Mouse (Mus musculus) adrenal gland, postnatal 14 days (tissue): ENCODE data around the gene Rasa4. TPM values are rescaled to one million over a fixed set of nuclear protein-coding genes. Genes with fewer than 3 reads are reported as not detected.
A peak's percentile ranks its signal among the peaks of the same experiment; 100 is the strongest.
"Not testable (repeated sequence)": the region's sequence is repeated elsewhere in the genome, so short reads cannot be mapped to it uniquely, and the experiment has no call there.

Experiments
- DNase-seq: peaks from one replicate; pipeline ENCODE4 v3.0.0; 2021; ENCODE audit warnings: mixed read lengths
- long read RNA-seq, 2 experiments: library from polyadenylated mRNA; stranded (forward); transcript quantifications; one replicate each; pipeline ENCODE4 v2.0.0; 2021
- total RNA-seq: library from RNA; stranded (reverse); gene quantifications from 2 replicates; pipeline ENCODE4 v1.2.3, GENCODE M21; 2021

The Rasa4 gene
- 9.1 and 13.8 TPM in 2 replicates for total RNA-seq
- long read RNA-seq, experiment 1, transcript Rasa4-201 (21 exons, 2,914 nt) = major isoform, 8 of 17 reads
- long read RNA-seq, experiment 1, partial matches to known transcripts = 1 of 17 reads
- long read RNA-seq, experiment 1, other reads (novel, unspliced or antisense) = 6 of 17 reads
- long read RNA-seq, experiment 2, transcript Rasa4-201 (21 exons, 2,914 nt) = major isoform, 5 of 12 reads
- long read RNA-seq, experiment 2, partial matches to known transcripts = 0 of 12 reads
- long read RNA-seq, experiment 2, other reads (novel, unspliced or antisense) = 7 of 12 reads

DNA sequence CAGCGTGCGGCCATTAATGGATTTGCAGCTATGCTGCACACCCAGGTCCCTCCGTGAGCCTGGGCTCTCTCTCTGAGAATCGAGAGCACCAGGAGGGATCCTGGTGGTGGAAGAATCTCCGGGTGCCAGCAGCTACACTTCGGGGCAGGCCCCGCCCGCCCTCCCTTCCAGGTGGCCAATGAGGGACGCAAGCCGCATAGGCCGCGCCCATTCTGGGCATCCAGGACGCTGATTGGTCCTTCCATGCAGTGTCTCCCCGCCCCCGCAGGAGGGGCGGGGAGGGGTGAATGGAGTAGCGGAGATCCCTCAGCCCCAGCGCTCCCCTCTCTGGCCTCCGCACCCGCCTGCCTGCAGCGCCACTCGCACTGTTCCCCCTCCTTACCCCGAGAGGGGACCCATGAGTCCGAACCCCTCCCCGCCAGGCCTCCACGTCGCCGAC is at the start of gene Rasa4:
Rasa4 (plus strand) TSS at position 248 of the 439 bp plus-strand sequence.
- peak; percentile 96 for DNase-seq

DNA sequence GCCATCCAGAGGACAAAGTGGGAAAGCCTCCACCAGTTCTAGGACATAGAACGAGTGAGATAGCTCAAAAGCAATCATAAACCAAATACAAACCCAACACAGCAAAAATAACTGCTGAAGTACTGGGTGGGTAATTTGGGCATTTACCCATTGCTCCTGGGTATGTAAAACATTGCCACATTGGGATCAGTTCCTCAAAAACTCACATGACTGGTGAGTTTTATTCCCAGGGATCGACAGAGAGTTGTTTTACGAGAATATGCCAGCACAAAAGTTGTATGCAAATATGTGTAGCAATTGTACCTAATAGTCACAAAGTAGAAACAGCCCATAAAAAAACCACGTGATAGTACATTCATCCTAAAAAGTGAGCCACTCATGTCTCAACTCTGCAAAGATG is 48.8 kb upstream of the Rasa4 start:
- DNase-seq = no peak

DNA sequence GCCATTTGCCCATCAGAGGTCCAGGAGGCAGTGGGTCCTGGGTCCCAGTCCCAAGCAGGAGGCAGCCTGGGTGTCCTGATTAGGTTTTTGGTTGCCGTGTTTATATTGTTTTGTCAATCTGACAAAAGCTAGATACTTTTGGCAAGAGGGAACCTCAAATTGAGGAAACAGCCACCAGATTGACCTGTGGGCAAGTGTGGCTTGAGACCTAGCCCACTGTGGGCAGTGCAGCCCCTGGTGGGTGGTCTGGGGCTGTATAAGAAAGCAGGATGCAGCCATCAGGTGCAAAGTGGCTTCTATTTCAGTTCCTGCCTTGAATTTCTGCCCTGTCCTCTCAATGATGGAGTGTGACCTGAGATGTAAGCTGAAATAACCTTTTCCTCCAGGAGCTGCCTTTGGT is 48.4 kb upstream of the Rasa4 start:
- no peak for DNase-seq

DNA sequence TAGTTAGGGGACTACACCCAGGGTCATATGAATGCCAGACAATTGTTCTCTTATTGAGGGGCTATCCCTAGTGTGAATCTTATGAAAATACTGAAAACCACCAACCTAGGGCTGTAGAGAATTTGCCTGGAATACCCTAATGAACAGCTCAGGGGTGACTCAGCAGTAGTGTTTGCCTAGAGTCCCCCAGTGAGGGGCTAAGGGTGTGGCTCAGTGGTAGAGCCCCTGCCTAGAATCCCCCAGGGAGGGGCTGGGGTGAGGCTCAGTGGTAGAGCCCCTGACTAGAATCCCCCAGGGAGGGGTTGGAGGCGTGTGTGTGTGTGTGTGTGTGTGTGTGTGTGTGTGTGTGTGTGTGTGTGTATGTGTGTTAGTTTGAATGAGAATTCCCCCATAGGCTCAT is 47.0 kb upstream of the Rasa4 start:
- no peak for DNase-seq

DNA sequence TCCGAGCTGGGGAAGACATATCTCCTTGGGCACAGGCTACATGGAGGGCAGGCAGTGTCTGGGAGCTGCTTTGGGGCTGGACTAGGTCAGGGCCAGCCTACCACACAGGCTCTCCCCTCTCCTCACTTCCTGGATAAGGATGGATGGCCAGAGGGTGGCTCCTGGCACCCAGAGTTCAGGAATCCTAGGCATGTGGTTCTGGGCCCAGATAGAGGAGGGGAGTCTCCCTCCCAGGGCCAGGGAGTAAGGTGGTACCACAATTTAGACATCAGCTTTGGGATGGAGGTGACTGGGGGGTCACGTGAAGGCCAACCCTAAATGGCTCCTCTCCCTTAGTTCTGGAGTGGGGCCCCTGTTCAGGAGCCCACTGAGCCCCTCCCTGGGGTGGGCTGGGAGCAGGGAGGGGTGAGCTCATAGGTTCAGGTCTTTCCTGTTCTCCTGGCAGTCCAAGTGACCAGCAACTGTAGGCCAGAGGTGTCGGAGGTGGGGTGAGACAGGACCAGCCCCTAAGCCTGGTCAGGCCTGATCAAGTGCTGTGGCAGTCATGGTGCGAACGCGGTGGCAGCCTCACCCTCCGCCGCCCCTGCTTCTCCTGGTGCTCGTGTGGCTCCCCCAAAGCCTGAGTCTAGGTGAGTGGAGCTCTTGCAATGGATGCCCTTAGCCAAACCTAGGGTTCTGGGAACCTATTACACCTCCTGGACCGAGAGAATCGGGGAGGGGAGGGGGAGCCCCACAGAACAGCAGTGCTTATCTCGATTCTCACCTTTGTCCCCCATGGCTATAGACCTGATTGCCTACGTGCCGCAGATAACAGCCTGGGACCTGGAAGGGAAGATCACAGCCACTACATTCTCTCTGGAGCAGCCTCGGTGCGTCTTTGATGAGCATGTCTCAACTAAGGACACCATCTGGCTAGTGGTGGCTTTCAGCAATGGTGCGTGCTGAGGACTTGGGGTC is 45.2 kb upstream of the Rasa4 start, which contains the start of gene Upk3b:
Upk3b (plus strand) TSS at position 239 of the 957 bp plus-strand sequence.
- DNase-seq = no peak

DNA sequence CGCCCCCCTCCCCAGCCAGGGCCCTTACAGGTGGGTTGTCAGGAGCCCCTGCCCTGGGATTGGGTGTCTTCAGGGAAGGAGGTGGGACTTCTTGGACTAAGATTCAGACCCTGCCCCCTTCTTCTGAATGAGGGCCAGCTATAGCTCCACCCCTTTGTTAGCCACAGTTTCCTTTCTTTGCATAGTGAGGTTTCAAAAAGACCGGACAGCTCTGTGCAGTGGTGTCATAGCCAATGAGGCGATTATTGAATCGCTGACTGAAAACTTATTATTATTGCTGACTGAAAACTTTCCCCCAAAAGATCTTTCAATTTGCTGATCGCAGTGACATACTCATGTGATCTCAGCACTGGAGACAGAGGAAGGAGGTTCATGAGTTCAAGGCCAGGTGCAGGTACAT is 43.5 kb upstream of the Rasa4 start:
- no peak for DNase-seq

DNA sequence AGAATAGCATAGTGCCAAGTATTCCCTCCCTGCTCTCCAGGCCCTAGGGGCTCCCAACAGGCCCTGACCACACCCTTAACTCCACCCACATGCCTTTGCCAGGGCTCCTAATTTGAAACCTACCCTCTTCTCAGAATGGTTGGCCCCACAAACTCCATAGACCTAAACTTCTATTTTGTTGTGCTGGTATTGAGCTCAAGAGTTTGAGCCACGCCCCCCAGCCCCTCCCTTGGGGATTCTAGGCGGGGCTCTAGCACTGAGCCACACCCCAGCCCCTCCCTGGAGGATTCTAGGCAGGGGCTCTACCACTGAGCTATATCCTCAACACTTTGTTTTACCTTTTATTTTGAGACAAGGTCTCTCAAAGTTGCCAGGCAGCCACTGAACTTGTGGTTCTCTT is 42.5 kb upstream of the Rasa4 start:
- DNase-seq = no peak

DNA sequence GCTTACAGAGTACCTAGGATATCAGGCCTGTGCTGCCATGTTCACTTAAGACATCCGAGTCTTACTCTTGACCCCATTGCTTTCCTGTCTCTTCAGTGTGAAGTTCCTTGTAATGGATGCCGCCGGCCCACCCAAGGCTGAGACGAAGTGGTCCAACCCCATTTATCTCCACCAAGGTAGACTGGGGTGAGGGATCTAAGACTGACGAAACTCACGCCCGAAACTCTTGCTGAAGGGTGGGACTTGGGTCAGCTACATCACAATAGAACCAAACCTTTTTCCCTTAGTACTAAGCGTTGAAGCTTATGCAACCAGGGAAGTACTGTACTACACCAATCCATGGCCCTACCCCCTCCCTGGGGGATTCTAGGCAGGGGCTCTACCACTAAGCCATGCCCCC is 42.0 kb upstream of the Rasa4 start:
- DNase-seq = no peak

DNA sequence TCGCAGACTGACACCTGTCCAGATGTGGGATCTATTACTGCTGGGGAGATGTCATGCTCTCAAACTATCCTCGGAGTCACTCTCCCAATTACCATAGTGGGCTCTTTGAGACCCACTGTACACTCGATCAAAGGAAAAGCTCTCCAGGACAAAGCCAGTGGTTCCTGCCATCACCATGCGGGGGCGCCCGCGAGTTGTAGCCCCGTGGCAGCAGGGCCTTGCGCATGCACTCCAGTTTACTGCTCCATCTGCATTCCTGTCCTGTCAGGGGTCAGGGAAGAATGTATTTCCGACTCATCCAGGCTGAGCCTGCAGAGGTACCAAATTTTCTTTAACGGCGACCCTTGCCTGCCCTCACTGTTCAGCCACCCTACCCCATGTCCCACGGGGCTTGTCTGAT is 38.9 kb upstream of the Rasa4 start:
- peak; percentile 51 for DNase-seq

DNA sequence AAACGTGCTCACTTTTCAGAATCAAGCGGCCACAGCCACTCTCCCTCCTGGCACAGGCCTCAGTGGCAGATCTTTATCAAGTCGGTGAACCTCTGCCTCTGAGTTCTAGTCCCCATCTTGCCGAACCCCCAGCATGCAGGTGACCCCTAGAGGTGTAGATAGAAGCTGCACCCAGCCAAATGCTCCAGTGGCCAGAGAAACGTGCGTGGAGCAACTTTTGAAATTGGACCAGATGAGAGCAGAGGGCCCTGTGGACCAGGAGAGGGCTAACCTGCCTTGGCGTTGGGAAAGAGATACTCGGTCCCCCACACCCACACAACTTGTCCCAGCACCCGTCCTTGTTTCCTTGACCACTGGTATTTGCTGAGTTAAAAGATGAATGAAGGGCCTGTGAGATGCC is 38.3 kb upstream of the Rasa4 start:
- peak; percentile 55 for DNase-seq

DNA sequence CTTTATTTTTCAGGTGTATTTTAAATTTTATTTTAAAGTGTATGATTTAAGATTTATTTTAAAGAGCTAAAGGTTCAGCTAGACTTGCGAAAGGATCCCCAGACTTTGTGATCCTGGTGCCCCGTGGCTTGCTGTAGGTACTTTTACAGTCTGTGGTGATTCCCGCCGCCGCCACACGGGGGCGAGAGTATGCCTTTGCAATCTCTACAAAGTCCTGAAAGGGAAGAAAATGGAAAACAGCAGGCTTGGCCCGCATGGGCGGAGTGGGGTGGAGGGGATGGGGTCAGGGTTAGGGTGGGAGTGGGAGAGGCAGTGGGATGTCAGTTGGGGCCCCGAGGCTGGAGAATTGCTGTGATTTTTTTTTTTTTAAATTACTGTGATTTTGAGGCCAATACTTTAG is 37.7 kb upstream of the Rasa4 start:
- DNase-seq = peak; percentile 91

DNA sequence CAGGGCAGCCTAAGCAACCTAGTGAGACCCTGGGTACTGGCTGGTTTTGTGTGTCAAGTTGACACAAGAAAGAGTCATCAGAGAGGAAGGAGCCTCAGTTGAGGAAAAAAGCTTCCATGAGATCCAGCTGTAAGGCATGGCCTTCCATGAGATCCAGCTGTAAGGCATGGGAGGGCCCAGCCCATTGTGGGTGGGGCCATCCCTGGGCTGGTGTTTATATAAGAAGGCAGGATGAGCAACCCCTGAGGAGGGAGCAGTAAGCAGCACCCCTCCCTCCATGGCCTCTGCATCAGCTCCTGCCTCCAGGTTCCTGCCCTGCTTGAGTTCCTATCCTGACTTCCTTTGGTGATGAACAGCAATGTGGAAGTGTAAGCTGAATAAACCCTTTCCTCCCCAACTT is 35.2 kb upstream of the Rasa4 start:
- DNase-seq = not testable (repeated sequence)

DNA sequence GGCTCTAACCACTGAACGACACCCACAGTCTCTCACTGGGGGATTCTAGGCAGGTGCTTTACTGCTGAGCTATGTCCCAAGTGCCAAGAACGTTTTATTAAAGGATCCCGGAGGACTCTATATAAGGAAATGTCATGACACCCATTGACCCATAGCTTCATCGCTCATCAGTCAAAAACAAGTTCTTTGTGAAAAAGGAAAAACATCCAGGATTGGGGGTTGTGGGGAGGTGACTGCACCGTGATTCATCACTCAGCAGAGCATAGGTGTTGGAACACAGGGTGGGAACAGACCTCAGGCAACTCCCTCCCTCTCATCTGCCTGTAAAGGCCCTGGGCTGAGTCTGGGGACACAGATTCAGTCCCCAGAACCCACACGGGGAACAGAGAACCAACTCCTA is 33.8 kb upstream of the Rasa4 start:
- DNase-seq = no peak

DNA sequence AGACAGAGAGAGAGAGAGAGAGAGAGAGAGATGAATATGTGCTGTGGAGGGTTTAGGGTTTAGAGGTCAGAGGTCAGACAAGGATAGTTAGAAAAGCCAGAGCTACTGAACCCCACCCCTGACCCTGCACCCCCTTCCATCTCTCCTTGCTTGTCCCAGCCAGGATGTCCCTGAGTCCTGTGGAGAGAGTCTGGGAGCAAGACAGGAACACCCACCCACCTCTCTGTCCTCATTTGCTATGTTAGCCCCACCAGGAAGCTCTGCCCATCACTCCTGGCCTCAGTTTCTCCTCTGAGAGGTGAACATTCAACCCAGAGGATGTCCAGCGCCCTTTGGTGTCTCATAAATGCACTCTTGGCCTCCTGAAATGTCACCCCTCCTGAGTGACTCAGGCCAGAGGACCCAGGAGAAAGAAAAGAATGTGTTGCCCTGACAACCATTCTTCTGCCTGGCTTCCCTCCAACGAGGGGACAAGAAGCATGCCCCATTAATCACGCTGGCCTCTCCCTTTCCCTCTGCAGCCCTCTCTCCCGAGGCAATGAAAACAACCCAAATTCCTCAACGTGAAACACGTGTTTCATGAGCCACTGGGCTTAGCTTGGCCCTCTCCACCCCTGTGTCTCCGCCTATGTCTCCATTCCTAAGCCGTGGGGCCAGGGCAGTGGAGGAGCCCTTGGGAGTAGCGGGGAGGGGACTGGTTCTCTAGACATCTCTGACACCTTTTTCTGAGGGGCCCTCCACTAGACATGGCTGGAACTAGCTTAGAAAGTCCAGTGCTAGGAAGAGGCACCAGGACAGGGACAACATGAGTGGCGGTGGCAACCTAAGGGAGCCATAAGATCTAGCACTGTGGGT is 32.3 kb upstream of the Rasa4 start:
- DNase-seq = peak; percentile 87

DNA sequence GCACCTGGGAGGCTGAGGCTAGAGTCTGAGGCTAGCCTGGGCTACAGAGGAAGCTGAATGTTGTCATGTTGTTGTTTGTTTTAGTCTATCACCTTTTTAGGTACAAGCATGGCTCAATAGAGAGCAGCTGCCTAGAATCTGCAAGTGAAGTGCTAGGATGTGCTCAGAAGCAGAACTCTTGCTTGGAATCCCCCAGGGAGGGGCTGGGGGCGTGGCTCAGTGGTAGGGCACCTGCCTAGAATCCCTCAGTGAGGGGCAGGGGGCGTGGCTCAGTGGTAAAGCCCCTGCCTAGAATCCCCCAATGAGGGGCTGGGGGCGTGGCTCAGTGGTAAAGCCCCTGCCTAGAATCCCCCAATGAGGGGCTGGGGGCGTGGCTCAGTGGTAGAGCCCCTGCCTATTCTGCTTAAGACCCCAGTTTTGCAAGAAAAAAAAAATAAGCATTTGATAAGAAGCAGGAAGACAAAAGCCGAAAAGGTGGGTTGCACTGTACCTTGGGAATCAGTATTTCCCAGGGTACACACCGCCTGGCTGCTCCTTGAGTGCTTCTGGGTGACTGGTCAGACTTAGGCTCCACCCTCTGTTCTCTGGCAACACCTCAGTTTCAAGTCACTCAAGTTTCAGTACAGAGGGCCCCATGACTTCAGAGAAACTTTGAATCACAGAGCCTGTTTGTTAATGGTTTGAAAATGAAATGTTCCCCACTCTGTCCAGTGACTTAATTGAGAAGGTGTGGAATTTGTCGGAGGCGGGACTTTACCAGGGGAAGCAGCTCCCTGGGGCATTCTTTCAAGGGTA is 30.7 kb upstream of the Rasa4 start:
- peak; percentile 44 for DNase-seq

DNA sequence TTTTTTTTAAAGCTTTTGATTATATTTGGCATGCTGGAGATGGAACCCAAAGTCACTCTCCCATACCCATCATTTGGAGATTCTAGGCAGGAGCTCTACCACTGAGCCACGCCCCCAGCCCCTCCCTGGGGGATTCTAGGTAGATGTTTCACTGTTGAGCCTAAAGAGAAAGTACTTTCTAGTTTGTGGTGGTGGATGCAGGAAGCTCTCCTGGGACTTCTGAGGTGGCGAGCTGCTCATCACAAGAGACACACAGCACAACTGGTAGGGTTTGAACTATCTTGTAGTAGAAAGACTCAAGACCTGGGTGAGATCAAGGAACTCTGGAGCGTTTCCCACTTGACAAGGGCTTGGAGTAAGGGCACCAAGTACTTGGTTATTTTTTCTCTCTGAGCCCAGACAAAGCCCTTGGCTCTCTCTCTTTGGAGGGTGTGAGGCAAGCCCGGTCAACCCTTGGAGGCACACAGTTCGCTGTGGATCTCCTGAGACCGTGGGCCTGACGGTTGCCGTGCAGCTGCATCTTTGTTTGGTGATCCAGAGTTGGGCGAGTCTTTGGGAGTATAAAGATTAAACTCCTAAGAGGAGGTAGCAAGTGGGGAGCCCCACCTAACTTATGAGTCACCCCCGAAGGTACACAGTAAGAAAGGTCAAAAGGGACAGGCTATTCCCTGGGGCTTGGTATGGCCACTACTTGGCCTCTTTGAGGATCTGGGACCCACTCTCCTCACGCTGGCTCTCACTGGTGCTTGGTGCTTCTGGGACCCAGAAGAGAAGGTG is 29.2 kb upstream of the Rasa4 start, which contains the start of gene Upk3bl:
Upk3bl (plus strand) TSS at position 192 of the 777 bp plus-strand sequence.
- DNase-seq = no peak

DNA sequence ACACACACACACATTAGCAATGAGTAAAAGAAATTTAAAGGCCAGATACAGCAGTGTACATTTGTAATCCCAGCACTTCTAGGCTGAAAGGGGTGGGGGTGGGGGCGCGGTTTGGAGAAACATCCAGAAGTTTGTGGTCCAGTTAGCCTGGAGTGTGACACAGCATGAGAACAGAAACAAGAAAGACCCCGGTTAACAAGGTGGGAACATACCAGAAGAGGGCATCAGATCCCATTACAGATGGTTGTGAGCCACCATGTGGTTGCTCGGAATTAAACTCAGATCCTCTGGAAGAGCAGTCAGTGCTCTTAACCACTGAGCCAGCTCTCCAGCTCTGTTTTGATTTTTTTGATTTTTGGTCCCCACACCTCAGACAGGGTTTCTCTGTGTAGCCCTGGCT is 27.7 kb upstream of the Rasa4 start:
- no peak for DNase-seq

DNA sequence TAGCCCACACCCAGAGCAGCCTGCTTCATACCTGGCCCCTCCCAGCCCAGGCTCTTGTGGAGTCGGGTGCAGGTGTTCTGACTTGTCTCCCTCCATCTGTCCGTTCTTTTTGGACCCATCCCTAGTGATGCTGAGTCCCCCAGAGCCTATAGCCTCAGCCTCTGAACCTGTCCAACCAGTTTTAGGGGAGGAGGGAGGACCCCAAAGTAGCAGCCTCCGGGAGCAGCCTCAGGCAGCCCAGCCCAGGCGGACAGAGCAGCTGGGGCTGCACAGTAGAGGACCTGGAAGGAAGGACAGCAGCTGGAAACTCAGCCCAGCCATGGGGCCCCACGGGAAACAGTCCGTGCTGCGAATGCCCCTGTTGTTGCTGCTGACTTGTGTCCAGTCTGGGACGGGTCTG is 26.6 kb upstream of the Rasa4 start:
- no peak for DNase-seq

DNA sequence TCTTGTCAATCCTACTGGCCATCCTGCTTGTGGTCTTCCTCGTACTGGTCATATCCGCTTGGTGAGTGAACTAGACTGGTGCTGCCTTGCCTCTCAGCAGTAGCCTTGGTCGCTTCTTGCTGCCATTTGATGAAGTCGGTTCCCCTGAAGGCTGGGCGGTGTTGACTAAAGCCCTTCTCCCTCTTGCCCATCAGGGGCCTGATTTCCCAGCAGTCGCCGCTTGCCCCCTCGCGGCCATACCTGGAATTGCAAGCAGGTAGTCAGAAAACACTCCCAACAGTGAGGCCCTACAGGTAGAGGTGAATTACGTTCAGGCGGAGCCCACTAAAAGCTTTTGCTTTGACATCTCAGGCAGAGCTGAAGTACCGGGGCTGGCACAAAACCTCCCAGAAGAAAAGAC is 22.1 kb upstream of the Rasa4 start:
- DNase-seq = peak; percentile 89

DNA sequence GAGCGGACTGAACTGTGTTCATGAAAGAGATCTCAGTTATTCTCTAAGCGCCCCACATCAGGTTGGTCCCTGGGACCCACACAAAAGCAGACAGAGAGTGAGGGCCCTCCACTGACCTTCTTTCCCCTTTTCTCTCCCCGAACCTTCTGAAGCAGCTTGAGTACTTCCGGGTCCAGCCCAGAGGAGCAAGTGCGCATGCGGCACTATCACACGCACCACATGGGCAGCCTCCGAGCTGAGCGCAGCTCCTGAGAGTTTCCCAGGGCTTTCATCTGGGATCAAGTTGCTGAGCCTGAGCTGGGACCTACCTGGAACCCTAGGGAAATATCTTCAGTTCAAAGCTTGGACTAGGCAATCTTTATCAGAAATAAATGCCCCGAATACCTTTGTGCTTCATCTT is 19.8 kb upstream of the Rasa4 start:
- DNase-seq = no peak
